Mouse (Mus musculus): ENCODE measurements around the gene Rcbtb2. TPM values are rescaled to one million over a fixed set of nuclear protein-coding genes. Genes with fewer than 3 reads are reported as not detected.
"Not testable (repeated sequence)": the region's sequence is repeated elsewhere in the genome, so short reads cannot be mapped to it uniquely, and the experiment has no call there.

The Rcbtb2 gene
- total RNA-seq, 2 experiments from 2014 or later = 35.9 to 69.2 TPM

DNA sequence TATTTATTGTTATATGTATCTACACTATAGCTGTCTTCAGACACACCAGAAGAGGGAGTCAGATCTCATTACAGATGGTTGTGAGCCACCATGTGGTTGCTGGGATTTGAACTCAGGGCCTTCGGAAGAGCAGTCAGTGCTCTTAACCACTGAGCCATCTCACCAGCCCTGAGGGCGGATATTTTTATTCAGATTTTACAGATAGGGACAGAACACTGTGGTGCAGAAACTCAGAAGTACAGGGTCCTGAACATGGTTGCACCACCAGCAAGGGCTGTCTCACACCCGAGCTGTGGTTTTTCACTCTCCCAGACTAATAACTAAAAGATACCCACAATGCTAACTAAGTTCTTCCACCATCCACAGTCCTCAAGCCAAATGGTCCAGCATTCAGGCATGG lies 7.9 kb upstream of the Rcbtb2 start:
- not testable (repeated sequence) for ATAC-seq (ENCODE audit: poor library complexity, severe bottlenecking)

DNA sequence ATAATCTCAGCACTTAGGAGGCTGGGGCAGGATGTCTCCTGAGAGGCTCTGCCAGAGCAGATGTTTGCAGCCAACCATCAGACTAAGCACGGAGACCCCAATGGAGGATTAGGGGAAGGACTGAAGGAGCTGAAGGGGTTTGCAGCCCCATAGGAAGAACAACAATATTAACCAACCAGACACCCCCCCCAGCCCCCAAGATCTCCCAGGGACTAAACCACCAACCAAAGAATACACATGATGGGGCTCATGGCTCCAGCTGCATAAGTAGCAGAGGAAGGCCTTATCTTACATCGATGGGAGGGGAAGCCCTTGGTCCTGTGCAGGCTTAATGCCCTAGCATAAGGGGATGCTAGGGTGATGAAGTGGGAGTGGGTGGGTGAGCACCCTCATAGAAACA lies 6.5 kb upstream of the Rcbtb2 start:
- no peak for ATAC-seq (ENCODE audit: poor library complexity, severe bottlenecking)

DNA sequence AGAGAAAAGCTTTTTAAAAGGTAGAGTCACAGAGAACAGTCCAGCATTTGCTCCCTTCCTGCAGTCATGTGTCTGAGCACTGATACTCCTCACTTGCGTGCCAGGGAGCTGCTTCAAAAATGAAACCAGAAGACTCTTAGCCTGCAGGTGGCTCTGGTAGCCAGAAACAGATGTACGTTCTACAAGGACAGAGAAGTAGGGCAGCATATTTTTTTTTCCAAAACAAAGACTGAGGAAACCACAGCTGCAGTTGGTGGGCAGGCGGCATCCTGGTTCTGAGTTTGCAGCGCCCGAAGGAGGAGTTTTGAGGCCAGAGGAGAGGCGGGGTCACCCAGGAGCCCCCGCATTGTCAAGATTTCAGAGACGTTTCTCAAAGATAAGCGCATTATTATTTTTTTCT lies 5.9 kb upstream of the Rcbtb2 start:
- ATAC-seq (ENCODE audit: poor library complexity, severe bottlenecking) = peak; percentile 73

DNA sequence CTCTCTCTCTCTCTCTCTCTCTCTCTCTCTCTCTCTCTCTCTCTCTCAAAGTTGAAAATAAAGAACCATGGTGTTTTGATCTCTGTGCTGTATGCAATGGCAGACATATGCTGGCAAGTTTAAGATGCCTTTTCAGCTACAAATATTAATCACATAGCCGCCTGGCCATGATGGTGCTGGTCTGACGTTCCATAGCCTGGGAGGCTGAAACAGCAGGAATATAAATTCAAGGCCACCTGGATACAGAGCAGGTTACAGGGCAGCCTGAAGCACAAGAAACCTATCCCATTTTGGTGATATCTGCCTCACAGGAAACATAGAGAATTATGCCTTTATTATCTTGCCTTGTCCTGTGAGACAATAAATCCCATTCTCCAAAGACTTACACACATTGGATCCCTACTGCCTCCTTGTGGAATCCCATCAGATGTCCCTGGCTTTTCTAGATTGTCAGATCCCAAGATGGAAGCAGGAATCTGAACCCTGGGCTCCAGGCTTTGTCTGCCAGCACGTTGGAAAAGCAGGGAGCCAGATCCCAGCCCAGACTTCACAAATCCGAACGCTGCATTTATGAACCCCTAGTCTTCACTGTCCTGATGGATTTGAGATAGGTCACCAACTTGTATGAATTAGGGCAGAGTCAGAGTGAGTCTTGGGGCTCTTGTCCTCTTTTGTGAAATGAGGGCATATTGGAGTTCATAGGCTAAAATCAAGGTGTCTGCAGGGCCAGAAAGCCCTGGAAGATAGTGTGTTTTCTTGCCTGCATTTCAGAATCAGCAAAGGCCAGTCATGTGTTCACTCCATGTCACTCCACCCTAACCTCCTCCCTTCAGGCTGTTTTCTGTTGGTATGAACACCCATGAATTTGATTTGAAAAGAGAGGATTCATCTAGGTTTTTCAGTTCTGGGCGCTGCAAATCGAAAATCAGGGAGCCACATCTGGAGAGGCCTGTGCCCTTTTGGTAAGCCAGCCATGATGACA lies 5.1 kb upstream of the Rcbtb2 start:
- ATAC-seq (ENCODE audit: poor library complexity, severe bottlenecking) = no peak

DNA sequence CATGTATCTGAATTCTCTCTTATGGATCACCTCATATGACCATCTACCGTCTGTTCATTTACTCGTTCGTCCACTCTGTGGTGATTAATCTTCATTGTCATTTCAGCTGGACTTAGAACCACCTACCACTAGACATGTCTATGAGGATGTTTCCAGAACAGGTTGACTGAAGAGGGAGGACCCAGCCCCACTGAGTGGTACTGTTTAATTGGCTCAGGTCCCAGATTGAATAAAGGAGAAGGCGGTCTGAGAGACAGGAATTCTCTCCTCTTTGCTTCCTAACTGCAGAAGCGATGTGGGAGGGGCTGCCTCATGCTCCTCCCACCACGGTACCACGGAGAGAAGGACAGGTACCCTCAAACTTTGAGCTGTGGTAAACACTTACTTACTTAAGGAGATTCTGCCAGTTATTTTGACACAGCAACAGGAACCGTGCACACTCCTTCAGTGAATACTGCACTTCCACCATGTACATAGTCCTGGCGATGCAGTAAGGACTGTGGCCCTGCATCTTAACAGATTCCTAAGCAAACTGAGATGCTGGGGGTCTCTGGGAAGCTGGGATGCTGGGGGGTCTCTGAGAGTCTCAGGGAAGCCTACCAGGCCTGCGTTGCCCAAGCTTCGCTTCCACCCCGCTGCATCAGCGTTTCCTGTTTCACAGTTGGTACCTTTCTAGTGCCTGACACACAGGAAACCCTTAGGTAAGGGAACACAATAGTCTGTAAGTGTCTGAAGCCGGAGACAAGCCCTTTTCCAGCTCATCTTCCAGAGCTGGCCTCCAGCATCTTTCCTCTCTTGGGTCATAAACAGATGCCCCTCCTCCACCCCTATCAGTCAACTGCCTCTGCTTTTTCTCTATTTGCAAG lies 4.1 kb upstream of the Rcbtb2 start:
- peak; percentile 53 for ATAC-seq (ENCODE audit: poor library complexity, severe bottlenecking)

DNA sequence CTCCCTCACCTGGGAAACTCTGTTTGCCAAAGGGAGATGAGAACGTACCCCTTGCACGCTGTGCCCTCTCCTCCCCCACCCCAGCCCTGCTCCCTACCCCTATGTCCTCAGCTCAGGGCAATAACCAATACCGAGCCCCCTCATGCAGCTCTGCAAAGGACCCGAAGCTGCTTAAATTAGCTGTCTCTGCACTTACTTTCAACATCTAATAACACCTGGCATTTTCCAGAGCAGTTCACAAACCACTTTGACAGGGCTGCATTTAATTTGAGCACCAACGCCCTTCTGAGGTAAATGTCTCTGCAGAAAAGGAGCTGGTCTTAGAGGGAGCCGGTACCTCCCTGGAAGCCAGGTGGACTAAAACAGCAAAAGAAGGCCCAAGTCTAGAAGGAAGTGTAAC lies 3.4 kb upstream of the Rcbtb2 start:
- no peak for ATAC-seq (ENCODE audit: poor library complexity, severe bottlenecking)

DNA sequence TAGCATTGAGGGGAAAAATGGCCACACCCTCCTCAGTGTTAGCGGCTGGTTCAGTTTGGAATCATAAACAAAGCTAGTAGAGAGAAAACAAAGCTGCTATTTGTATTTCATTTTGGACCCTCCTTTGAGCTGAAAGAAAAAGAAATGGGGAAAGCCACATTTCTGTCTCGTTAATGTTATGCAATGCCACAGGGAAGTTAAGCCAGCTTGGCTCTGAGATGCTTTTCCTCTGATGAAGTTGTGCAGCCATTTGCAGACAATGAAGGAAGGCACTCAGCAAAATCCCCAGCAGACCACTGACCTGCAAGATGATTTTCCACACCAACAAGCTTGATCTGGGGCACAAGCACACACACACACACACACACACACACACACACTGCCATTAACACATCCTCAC lies 2.9 kb upstream of the Rcbtb2 start:
- ATAC-seq (ENCODE audit: poor library complexity, severe bottlenecking) = no peak

DNA sequence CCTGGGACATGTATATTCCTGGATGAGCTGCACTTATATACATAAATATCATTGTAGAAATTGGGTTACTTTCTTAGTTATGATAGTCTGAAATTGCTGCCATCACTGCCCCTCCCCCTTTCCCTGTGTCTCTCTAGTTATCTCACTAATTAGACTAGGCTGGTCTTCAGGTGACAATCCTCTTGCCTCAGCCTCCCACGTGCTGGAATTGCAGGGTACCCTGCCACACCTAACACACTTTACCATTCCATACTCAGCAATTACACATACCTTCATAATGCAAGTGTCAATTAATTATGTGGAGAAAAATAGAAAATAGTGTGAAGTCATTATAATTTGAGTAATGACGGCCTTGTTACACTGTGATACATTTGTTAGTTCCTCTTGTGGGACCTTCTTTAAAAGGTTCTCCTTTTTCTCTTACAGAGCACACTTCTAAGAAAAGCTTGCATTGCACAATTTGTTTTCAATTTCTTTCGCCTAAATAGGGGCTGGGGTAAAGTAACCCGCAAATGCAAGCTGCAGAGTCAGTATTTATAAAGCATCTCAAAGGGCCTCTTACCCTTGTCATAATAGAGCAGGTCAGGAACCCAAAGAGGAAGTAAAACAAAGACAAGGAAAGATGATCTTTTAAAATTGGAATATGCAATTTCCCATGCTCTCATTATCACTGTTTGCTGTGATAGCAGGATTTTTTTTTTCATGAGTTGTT lies 470 bp upstream of the Rcbtb2 start:
- peak; percentile 63 for ATAC-seq (ENCODE audit: poor library complexity, severe bottlenecking)

DNA sequence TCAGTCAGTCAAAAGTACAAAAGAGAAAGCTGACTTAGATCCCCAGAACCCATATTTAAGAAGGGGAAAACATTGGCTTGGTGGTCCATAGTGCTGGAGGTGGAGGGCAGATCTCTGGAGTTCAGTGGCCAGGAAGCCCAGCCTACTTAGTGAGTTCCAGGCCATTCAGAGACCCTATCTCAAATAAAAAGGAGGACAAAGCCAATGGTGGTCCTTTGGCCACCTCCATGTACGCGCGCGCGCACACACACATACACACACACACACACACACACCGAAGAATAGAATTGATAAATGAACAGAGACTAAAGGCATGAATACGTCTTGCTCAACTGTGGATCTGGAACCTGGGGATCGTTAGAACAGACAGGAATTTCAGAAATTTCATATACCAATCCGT lies 544 bp downstream of the Rcbtb2 start:
- no peak for ATAC-seq (ENCODE audit: poor library complexity, severe bottlenecking)

DNA sequence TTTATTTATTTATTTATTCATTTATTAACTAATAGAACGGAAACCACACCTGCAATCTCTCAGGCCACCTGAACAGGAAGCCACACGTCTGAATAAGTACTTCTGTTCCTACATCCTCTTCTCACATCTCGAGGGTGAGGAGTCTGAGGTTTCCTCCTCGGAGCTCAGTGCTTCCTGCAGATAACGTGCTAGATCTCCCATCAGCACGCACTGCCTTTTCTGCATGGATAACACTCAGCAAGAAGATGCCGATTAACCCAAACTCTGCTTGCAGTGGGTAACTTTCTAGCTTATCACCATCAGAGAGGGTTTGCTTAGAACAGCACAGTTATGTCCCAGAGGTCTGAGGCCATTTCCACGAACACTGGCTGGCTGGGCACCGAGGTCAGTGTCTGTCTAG lies 949 bp downstream of the Rcbtb2 start:
- ATAC-seq (ENCODE audit: poor library complexity, severe bottlenecking) = peak; percentile 46

DNA sequence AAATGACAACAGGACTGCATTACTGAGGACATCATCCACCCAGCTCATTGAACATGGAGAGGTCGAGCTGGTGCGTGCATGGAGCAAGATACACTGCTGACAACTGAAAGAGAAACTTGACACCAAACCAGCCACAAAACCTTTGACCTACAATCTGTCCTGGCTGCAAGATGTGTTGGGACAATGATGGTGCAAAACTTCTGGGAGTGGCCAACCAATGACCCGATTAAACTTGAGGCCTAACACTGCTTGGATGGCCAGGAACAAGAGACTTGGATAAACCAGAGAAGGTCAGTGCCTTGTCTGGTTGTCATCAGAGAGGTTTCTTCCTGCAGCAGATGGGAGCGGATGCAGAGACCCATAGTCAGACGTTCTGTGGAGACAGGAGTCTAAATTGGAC lies 7.7 kb downstream of the Rcbtb2 start:
- no peak for ATAC-seq (ENCODE audit: poor library complexity, severe bottlenecking)

DNA sequence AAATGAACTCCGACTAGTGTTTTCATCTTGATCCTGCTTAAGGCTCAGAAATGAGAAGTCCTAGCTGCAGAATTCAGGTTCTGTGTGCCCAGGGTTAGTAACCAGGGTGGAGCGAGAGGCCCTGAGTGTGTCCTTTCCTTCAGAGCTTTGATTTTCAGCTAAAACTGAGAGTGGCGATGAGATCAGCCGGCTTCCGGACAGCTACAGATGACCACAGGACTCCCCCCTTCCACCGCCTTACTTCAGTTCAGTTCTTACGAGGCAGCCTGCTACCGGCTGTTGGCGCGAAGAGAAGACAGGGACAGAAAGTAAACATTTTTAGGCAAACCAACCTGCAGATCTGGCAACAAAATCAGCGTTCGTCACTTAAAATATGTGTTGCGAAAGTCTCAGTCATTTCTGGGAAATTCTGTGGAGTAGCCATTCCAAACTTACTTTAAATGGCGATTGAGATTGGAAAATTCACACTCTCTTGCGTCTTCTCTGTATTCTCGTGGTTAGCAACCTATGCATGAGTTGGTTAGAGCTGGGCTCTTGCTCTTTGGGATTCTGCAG lies 9.1 kb downstream of the Rcbtb2 start:
- no peak for ATAC-seq (ENCODE audit: poor library complexity, severe bottlenecking)

DNA sequence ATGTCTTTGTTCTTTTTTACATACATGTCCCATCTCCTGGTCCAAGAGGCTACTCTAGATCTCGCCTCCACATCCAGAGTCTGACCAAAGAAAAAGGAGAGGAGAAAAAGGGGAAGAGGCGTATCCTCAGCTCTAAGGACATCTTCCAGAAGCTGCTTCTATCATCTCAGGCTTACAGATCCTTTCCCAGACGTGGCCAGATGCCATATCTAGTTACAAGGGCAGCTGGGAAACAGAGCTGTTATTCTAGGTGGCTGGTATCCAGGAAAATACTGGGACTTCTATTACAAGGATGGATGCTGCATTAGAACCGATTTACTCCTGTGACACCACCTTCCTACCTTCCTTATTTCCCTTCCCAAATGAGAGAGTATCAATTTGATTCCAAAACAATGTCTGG lies 9.9 kb downstream of the Rcbtb2 start:
- ATAC-seq (ENCODE audit: poor library complexity, severe bottlenecking) = no peak

DNA sequence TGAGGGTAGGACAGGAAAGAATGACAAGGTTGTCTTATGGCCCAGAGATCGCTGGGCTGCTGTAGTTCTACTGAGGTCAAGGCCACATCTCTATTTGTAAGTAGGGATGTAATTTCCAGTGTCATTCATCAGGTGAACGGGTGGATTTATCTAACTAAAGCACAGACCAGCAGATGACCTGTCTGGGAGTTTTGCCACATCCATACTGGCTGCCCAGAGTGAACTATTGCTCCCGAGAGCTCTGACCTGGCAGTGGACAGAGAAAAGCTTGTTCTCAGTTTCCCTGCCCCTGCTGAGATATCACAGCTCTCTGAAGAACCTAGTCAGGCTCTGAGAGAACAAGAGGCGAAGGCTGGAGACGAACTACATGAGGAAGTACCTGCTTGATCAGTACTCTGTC lies 14.4 kb downstream of the Rcbtb2 start:
- ATAC-seq (ENCODE audit: poor library complexity, severe bottlenecking) = no peak

DNA sequence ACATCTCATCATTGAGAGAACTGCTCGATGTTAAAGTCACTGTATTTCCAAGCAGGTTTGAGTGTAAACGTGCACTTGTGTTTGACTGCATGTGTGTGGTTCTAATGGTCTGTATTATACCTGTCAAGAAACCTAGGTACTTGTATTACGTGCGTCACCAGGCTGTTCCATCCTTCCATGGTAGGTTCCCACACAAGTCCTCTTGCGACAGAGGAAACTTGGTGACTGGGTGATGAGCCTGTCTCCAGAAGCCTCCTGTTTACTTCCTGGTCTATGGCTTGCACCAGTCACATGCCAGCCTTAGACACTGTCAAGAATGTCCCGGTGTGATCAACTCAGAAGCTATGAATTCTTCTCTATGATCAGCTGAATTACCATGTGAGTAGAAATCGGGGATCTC lies 15.6 kb downstream of the Rcbtb2 start:
- ATAC-seq (ENCODE audit: poor library complexity, severe bottlenecking) = no peak

DNA sequence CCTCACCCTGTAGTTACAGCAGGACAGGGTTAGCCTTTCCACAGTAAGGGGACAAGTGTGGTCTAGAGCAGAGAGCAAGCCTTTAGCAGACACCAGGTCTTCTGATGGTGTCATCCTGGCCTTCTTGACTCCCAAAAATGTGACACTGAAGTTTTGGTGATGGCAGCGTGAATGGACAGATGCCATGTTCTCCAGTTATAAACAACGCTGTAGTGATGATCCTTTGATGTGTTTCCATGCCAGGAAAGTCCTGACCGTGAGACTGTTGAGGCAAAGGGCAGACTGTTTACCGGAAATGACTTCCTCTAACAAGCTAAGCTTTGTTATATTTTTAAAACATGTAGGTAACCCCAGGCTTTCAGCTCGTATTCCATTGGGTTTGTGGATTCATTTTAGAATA lies 17.0 kb downstream of the Rcbtb2 start:
- no peak for ATAC-seq (ENCODE audit: poor library complexity, severe bottlenecking)

DNA sequence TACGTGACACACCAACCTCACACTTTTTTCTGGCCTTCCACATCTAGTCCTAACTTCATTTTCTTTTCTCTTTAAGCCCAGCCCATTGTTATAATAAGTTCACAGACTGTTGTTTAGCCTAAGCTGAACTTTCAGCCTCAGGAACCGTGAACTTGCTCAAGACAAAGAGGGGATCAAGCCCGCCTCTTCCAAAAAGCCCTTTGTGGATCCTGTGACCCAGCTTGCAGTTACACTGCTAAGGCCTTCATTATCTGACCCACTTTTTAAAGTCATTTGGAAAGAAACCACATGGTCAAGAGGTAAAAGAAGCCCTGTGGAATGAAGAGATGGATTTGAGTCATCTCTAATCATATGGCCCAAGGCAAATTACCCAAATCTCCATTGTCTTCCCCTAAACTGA lies 19.0 kb downstream of the Rcbtb2 start:
- no peak for ATAC-seq (ENCODE audit: poor library complexity, severe bottlenecking)

DNA sequence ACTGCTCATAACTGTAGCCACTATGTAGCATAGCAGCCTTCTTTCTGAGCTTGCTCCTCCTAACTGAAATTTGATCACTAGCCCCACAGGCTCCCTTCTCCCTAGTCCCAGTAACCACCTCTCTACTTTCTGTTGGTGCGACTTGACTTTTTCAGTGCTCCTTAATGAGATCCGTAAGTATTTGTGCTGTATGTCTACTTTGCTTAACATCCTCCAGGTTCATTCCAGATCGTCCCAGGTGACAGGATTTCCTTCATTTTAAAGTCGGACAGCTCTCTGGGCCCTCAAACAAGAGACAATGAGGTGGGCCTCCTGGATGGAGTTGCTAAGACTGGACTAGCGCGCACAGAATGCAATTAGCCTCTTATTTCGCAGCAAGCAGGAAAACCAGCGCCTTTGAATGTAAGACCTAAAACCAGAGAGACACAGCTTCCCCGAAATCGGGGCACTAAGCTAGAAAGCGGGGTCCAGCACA lies 19.6 kb downstream of the Rcbtb2 start:
- ATAC-seq (ENCODE audit: poor library complexity, severe bottlenecking) = no peak; the same call in 1 of the 2 replicates

DNA sequence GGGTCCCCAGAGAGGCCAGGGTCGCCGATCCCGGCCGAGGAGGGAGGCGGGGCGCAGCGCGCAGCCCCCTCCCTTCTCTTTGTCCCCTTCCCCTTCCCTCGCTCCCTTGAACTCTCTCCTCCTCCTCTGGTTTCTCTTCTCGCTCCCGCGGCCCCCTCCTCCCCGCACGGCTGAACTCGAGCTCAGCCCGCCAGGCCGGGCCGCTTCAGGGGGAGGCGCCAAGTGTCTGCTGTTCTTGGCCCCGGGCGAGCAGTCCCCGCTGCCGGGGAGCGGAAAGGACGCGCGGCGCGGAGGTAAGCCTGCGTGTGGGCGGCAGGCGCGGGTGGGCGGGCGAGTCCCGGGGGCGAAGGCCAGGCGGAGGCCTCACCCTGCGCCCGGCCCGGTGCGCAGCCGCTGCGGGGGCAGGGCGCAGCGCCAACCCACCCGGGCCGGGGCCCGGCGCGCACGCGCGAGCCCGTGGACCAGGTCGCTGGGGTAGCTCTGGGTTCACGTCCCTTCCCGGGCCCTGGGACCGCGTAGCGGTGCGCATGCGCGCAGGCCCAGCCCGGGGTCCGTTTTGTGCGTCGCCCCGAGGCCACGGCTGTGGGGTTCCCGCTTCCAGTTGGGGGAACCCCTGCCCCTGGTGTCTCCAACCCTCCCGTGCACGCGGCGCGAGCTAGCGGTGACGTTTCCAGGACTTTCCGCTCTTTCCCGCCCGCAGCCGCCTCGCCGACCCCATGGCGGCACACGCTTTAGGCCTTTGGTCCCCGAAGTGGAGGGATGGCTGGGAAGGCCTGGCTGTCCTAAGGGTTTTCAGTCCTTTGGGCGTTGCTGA lies 20.3 kb downstream of the Rcbtb2 start:
- ATAC-seq (ENCODE audit: poor library complexity, severe bottlenecking) = peak; percentile 76
